Mouse (Mus musculus) stomach, embryonic 15.5 days (tissue): ENCODE results near the gene Tmprss9. TPM values are rescaled to one million over a fixed set of nuclear protein-coding genes. Genes with fewer than 3 reads are reported as not detected.

ENCODE experiments used
- ATAC-seq: fragments of 200-750 bp; cut with Nextera tagmentation; 2 replicates; pipeline ENCODE4 v1.8.0; 2017; ENCODE audit warnings: low read depth, moderate number of reproducible peaks, moderate TSS enrichment; ENCODE audit not compliant: insufficient read depth, low FRiP score
- H3K27ac ChIP-seq: fragments of 300-500 bp; sonication (generic); 2 replicates; pipeline ENCODE4 v1.5.1; 2015; ENCODE audit warnings: mild to moderate bottlenecking, inconsistent platforms
- H3K27me3 ChIP-seq: fragments of 300-500 bp; sonication (generic); replicated peaks from 2 replicates; pipeline ENCODE4 v1.6.1; 2015; ENCODE audit warnings: inconsistent platforms
- H3K36me3 ChIP-seq: fragments of 300-500 bp; sonication (generic); 2 replicates; pipeline ENCODE4 v1.6.1; 2015; ENCODE audit warnings: inconsistent platforms
- H3K4me1 ChIP-seq: fragments of 300-500 bp; sonication (generic); 2 replicates; pipeline ENCODE4 v1.6.1; 2015; ENCODE audit warnings: inconsistent platforms
- H3K4me2 ChIP-seq: fragments of 300-500 bp; sonication (generic); 2 replicates; pipeline ENCODE4 v1.6.1; 2015; ENCODE audit warnings: mild to moderate bottlenecking, inconsistent platforms
- H3K4me3 ChIP-seq: fragments of 300-500 bp; sonication (generic); replicated peaks from 2 replicates; pipeline ENCODE4 v1.5.1; 2015; ENCODE audit warnings: inconsistent platforms
- H3K9ac ChIP-seq: fragments of 300-500 bp; sonication (generic); 2 replicates; pipeline ENCODE4 v1.6.1; 2015; ENCODE audit warnings: inconsistent platforms
- H3K9me3 ChIP-seq: fragments of 300-500 bp; sonication (generic); 2 replicates; pipeline ENCODE4 v1.6.1; 2016; ENCODE audit warnings: inconsistent platforms
- WGBS: fragments of 180-500 bp; shearing (Covaris S2); methylation state at CpG from one replicate; pipeline ENCODE4 v1.1.7; 2015; 5-methylcytosine and 5-hydroxymethylcytosine counted together
- microRNA counts: library from miRNA; unstranded; fragments of <30 nt; microRNA quantifications from one replicate; lab custom pipeline; 2016
- microRNA-seq: library from miRNA; unstranded; fragments of <30 nt; microRNA quantifications from one replicate; pipeline ENCODE4, GENCODE M21; 2016
- polyA plus RNA-seq: library from polyadenylated mRNA; unstranded; fragments of >200 nt; fragmentation: Nextera tagmentation; extraction: Ambion mirVana; gene quantifications from 2 replicates; pipeline ENCODE4 v1.2.1, GENCODE M21; 2015

Gene Tmprss9
- polyA plus RNA-seq, 1 experiment from 2014 or later, result not detected

DNA sequence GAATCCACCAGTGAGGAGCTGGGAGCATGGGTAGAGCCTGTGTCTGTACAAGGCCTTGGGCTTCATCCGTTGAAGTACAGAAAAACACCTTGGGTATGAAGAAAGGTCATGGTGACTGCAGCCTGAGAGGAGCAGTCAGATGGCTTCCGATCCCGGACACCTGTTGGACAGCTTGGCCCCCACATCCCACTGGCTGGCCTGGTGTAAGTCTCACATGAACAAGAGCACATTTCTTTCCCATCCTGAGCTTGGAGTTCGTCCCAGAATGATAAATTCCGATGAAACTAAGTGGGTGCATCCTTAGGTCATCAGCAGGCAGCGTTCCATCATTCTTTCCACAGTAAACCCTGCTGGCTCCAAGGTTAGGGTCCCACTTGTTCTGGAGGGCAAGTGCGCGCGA lies 72.1 kb downstream of the Tmprss9 start:
- 52% methylated on average over 9 of the region's 9 CpGs for WGBS
- Histone ChIP-seq H3K9ac (no peak overlapping the region), H3K27me3 (no peaks in the 10 kb centered on the region), H3K4me1 (peaks cover 56% of the 10 kb centered on the region), H3K4me3 (no peak overlapping the region), H3K9me3 (no peaks in the 10 kb centered on the region), H3K4me2 (no peak overlapping the region), H3K36me3 (no peaks in the 10 kb centered on the region), H3K27ac (no peak overlapping the region)
- ATAC-seq, result no peak

DNA sequence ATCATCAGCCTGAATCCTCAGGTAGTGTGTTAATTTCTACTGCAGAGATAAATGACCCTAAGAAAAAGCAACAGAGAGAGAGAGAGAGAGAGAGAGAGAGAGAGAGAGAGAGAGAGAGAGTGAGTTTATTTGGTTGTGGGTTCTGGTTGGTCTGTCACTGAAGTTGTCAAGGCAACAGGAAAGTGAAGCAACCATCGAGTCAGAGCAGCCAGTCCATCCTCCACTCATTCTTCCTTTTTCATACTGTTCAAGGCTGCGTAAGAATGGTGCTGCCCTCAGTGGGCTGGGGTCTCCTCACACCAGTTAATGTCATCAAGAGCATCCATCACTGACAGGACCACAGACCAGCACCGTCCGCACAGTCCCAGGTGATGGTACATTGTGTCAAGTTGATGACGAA lies 72.6 kb downstream of the Tmprss9 start:
- Histone ChIP-seq H3K27ac (no peak overlapping the region), H3K9ac (no peak overlapping the region), H3K27me3 (no peaks in the 10 kb centered on the region), H3K9me3 (no peaks in the 10 kb centered on the region), H3K36me3 (no peaks in the 10 kb centered on the region), H3K4me1 (peaks cover 52% of the 10 kb centered on the region), H3K4me3 (no peak overlapping the region), H3K4me2 (no peak overlapping the region)
- ATAC-seq, result no peak
- WGBS, result 75% methylated on average over 5 of the region's 5 CpGs

DNA sequence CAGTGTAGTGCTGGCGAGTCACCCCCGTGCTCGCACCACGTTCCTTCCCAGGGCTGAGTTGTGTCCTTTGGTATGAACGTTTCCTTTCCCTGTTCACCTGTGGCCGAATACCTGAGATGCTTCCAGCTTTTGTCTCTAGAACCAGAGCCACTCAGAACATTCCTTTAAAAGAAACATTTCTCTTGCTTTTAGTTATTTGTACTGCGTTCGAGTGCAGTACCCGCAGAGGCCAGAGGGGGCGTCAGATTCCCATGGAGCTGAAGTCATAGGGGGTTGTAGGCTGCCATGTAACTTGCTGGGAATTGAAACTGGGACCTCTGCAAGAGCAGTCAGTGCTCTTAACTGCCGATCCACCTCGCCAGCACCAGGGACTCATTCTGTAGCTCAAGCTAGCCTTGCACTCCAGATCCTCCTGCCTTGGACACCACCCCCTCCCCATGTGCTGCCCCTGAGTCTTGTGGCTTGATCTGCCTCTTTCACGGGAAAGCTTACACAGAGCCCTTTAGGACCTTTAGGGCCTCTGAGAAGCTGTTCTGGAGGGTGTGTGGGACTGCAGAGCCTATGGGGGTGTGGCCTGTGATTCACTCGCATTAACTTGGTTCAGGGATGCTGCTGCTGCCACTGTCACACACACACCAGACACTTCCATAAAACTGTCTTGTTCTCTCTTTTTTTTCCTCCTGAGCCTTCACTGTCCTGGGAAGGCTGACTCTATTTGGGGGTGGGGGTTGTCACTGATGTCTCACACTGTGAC lies 75.2 kb downstream of the Tmprss9 start:
- WGBS, result 60% methylated on average over 14 of the region's 14 CpGs
- peaks cover 30% of the 10 kb centered on the region for H3K4me1 ChIP-seq
- no peaks in the 10 kb centered on the region for H3K36me3 ChIP-seq
- H3K4me2 ChIP-seq, result no peak overlapping the region
- no peaks in the 10 kb centered on the region for H3K27me3 ChIP-seq
- H3K4me3 ChIP-seq, result no peak overlapping the region
- H3K27ac ChIP-seq, result peak overlapping the region; percentile 52
- H3K9ac ChIP-seq, result no peak overlapping the region
- no peaks in the 10 kb centered on the region for H3K9me3 ChIP-seq
- no peak for ATAC-seq

DNA sequence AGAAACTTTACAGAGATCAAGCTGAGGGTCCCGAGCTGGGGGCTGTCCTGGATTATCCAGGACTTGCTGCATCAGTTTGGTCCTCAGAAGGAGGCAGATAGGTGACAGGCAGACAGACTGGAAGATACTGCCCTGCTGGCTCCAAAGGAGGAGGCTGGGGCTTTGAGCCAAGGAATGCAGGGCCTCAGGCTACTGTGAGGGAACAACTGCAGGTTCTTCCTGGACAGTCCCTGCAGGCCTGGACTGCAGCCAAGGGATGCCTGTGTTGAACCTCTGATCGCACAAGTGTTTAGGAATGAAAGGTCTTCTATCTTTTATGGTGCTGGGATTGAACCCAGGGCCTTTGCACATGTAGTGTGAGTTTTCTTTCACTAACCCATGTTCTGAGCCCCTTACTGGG lies 76.2 kb downstream of the Tmprss9 start:
- H3K9ac ChIP-seq, result no peak overlapping the region
- H3K4me3 ChIP-seq, result no peak overlapping the region
- H3K4me2 ChIP-seq, result no peak overlapping the region
- H3K9me3 ChIP-seq, result no peaks in the 10 kb centered on the region
- WGBS, result 23% methylated on average over 2 of the region's 2 CpGs
- peaks cover 30% of the 10 kb centered on the region for H3K4me1 ChIP-seq
- ATAC-seq, result no peak
- peak overlapping the region; percentile 52 for H3K27ac ChIP-seq
- no peaks in the 10 kb centered on the region for H3K36me3 ChIP-seq
- H3K27me3 ChIP-seq, result no peaks in the 10 kb centered on the region

DNA sequence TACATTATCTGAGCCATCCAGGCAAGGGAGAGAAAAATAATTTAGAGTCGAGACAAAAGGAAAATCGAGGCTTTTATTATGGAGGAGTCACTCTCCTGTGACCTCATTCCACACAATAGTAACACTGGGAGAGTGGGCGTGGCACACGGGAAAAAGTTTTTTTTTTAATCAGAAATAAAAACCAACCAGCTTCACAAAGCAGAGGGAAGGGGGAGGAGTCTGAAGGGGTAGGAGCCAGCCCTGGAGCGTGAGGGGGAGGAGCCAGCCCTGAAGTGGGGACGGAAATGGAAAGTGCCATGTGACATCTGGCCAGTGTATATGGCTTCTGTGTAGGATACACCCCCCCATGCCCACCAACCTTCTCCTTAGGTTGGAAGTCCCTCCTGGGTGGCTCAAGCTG lies 76.9 kb downstream of the Tmprss9 start:
- Histone ChIP-seq H3K4me3 (no peak overlapping the region), H3K9ac (no peak overlapping the region), H3K27me3 (no peaks in the 10 kb centered on the region), H3K4me2 (no peak overlapping the region), H3K4me1 (peaks cover 26% of the 10 kb centered on the region), H3K27ac (peak overlapping the region; percentile 52), H3K36me3 (no peaks in the 10 kb centered on the region), H3K9me3 (no peaks in the 10 kb centered on the region)
- 27% methylated on average over 6 of the region's 6 CpGs for WGBS
- peak; percentile 61; the same call in 1 of the 2 replicates for ATAC-seq

DNA sequence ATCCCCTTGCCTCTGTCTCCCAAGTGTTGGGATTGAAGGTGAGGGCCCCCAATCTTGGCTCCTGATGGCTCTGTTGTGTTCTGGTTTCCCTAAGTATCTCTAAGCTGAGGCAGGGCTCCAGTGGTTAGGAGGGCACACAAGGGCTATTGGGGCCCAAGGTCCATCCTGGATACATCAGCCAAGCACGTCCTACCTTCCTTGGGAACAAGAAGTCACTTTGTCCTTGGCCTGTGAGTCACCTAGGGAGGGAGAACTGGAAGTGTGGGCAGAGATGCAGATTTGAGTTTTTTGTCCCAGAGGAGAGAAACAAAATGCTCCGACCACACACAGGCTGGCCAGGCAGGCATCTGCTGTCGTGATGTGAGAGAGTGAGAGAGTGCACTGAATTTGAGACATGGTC lies 77.4 kb downstream of the Tmprss9 start:
- Histone ChIP-seq H3K27me3 (no peaks in the 10 kb centered on the region), H3K4me3 (no peak overlapping the region), H3K36me3 (no peaks in the 10 kb centered on the region), H3K9me3 (no peaks in the 10 kb centered on the region), H3K4me1 (peaks cover 22% of the 10 kb centered on the region), H3K4me2 (no peak overlapping the region), H3K27ac (no peak overlapping the region), H3K9ac (no peak overlapping the region)
- no peak for ATAC-seq
- 76% methylated on average over 3 of the region's 3 CpGs for WGBS

MicroRNA genes within 50 kb of the gene (microRNA counts, 519-probe panel; counts per million panel counts)
- not detected for microRNA mmu-miR-1982 (lab: Ali Mortazavi, UCI)

Small RNA genes lying within 50 kb of the gene (microRNA-seq; reads per million reads assigned to microRNA genes)
- gene Mir1982, result 3.3 reads per million, percentile 13 among the genes with 10 or more reads in this experiment

Other genes starting within 250 kb of the Tmprss9 start
- gene Csnk1g2, start 249.0 kb upstream of the Tmprss9 start, polyA plus RNA-seq, result 134 and 148 TPM in 2 replicates
- gene Btbd2, start 214.8 kb upstream of the Tmprss9 start, polyA plus RNA-seq, result 70.1 and 72.2 TPM in 2 replicates
- 83.9 and 86.3 TPM in 2 replicates for gene Mknk2, start 193.7 kb upstream of the Tmprss9 start, polyA plus RNA-seq
- 46.2 and 47.5 TPM in 2 replicates for gene Mob3a, start 169.9 kb upstream of the Tmprss9 start, polyA plus RNA-seq
- 27.1 and 32.0 TPM in 2 replicates for gene Izumo4, start 169.7 kb upstream of the Tmprss9 start, polyA plus RNA-seq
- 76.1 and 82.3 TPM in 2 replicates for gene Ap3d1, start 129.6 kb upstream of the Tmprss9 start, polyA plus RNA-seq
- 17.3 and 17.4 TPM in 2 replicates for gene Dot1l, start 116.6 kb upstream of the Tmprss9 start, polyA plus RNA-seq
- 52.6 and 62.0 TPM in 2 replicates for gene Sf3a2, start 73.7 kb upstream of the Tmprss9 start, polyA plus RNA-seq
- gene Plekhj1, start 73.2 kb upstream of the Tmprss9 start, polyA plus RNA-seq, result 117 and 118 TPM in 2 replicates
- not detected in 2 replicates for gene Amh, start 66.6 kb upstream of the Tmprss9 start, polyA plus RNA-seq
- gene Jsrp1, start 58.4 kb upstream of the Tmprss9 start, polyA plus RNA-seq, result 1.0 and 1.4 TPM in 2 replicates
- gene Oaz1, start 45.2 kb upstream of the Tmprss9 start, polyA plus RNA-seq, result 1,556 and 1,602 TPM in 2 replicates
- 0.24 TPM in 2 replicates for gene Lingo3, start 27.8 kb upstream of the Tmprss9 start, polyA plus RNA-seq
- gene Lsm7, start 16.6 kb upstream of the Tmprss9 start, polyA plus RNA-seq, result 245 and 261 TPM in 2 replicates
- 37.1 and 41.9 TPM in 2 replicates for gene Sppl2b, start 16.6 kb upstream of the Tmprss9 start, polyA plus RNA-seq
- gene Timm13, start 29.1 kb downstream of the Tmprss9 start, polyA plus RNA-seq, result 317 and 334 TPM in 2 replicates
- gene Lmnb2, start 46.4 kb downstream of the Tmprss9 start, polyA plus RNA-seq, result 38.1 and 46.1 TPM in 2 replicates
- 33.6 TPM in 2 replicates for gene Gadd45b, start 58.2 kb downstream of the Tmprss9 start, polyA plus RNA-seq
- gene Gng7, start 143.1 kb downstream of the Tmprss9 start, polyA plus RNA-seq, result 4.8 and 4.9 TPM in 2 replicates
- gene Diras1, start 153.8 kb downstream of the Tmprss9 start, polyA plus RNA-seq, result 0.73 and 1.1 TPM in 2 replicates
- 17.7 and 17.9 TPM in 2 replicates for gene Slc39a3, start 165.6 kb downstream of the Tmprss9 start, polyA plus RNA-seq
- 159 and 163 TPM in 2 replicates for gene Sgta, start 188.3 kb downstream of the Tmprss9 start, polyA plus RNA-seq
- 56.9 and 57.9 TPM in 2 replicates for gene Thop1, start 198.2 kb downstream of the Tmprss9 start, polyA plus RNA-seq
- gene Creb3l3, start 227.0 kb downstream of the Tmprss9 start, polyA plus RNA-seq, result 10.6 and 11.4 TPM in 2 replicates
- gene Map2k2, start 234.1 kb downstream of the Tmprss9 start, polyA plus RNA-seq, result 159 and 181 TPM in 2 replicates